Mouse (Mus musculus): ENCODE data around the gene Lta.

DNA sequence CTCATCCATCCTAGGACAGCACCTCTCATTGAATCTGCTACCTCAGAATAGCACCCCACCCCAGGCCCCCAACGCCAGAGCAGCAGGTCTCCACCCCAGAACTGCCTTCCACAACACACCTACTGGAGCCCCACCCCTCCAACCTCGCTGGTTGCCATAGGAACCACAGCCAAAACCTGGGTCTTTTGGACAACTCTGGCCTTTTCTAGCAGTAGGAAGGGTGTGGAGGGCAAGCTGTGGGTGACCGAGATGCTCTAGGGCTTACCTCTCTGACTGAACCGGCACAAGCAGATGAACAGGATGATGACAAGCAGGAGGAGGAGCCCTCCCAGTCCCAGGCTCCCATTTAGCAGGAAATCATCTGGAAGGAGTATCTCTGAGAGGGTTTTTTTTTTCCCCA is 18.5 kb downstream of the Lta start:
- TF ChIP-seq CTCF (IDR thresholded peaks at IDR 0.05; ENCODE audit: extremely low read depth, insufficient read depth, low read length) = no peak
- 0 out of 2 replicates have a peak, but pooled peaks have one; percentile 23 for TF ChIP-seq POLR2A (IDR thresholded peaks at IDR 0.05; ENCODE audit: extremely low read depth, insufficient read depth, low read length)
